Mouse (Mus musculus) embryo, embryonic 9.5 days (tissue): ENCODE measurements around the gene Cpm.

Source experiments
- DNase-seq: peaks from one replicate; pipeline ENCODE4 v3.0.0-alpha.2; 2017; ENCODE audit errors: extremely low spot score

The Cpm gene

GRCm38 (mm10) chr10:117675096-117676035 lies 46.1 kb downstream of the Cpm start:
- peak; percentile 57 for DNase-seq

- peak; percentile 32 for DNase-seq
These were observed 46.8 kb downstream of the Cpm start for GRCm38 (mm10) chr10:117676036-117676643.

- peak; percentile 48 for DNase-seq
These were observed 47.5 kb downstream of the Cpm start for GRCm38 (mm10) chr10:117676644-117677313.

- no peak for DNase-seq
These were observed 48.4 kb downstream of the Cpm start for GRCm38 (mm10) chr10:117677494-117678236.

- no peak for DNase-seq
These were observed 49.1 kb downstream of the Cpm start for GRCm38 (mm10) chr10:117678357-117678756.

GRCm38 (mm10) chr10:117679029-117679686 lies 49.9 kb downstream of the Cpm start:
- no peak for DNase-seq

- no peak for DNase-seq
These were observed 50.7 kb downstream of the Cpm start for GRCm38 (mm10) chr10:117679963-117680473.

GRCm38 (mm10) chr10:117680868-117681513 lies 51.7 kb downstream of the Cpm start:
- DNase-seq = no peak

- no peak for DNase-seq
These were observed 52.2 kb downstream of the Cpm start for GRCm38 (mm10) chr10:117681543-117681942.

GRCm38 (mm10) chr10:117681999-117682857 lies 52.9 kb downstream of the Cpm start:
- DNase-seq = peak; percentile 44

- DNase-seq = no peak
These were observed 53.8 kb downstream of the Cpm start for GRCm38 (mm10) chr10:117682858-117683733.

GRCm38 (mm10) chr10:117683734-117684037 lies 54.4 kb downstream of the Cpm start:
- no peak for DNase-seq

GRCm38 (mm10) chr10:117684298-117685170 lies 55.2 kb downstream of the Cpm start:
- no peak for DNase-seq

- DNase-seq = no peak
These were observed 56.0 kb downstream of the Cpm start for GRCm38 (mm10) chr10:117685171-117685848.

- no peak for DNase-seq
These were observed 56.7 kb downstream of the Cpm start for GRCm38 (mm10) chr10:117685849-117686591.

- no peak for DNase-seq
These were observed 57.7 kb downstream of the Cpm start for GRCm38 (mm10) chr10:117687018-117687417.
